Mouse (Mus musculus) urinary bladder, postnatal 4 days (tissue): Measurements from ENCODE around the gene Gmpr2.

ENCODE experiments used
- DNase-seq, 2 experiments: peaks; one replicate each; pipeline ENCODE4 v3.0.0; 2021 to 2022; ENCODE audit warnings: low spot score in 2 of 2

The Gmpr2 gene

DNA sequence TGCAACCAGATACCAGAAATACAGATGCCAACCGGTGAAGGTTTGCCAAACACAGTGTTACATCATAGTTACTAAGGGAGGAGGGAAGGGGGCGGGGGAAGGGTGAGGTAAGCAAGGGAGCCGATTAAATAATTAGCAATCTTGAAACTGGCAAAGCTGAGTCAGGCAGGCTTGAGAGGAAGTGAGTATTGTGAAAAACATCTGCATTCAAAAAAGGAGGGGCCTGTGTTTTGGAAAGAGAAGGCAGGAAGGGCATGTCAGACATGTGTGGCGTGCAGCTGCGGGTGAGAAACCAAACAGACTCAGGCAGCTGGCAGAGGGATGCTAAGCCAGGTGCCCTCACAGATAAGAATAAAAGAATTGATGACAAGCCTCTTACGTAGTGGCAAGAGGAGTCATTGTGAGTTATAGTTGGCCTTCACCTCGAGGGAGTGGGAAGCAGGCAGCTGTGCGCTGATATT is 52.7 kb downstream of the Gmpr2 start:
- DNase-seq = no peak

DNA sequence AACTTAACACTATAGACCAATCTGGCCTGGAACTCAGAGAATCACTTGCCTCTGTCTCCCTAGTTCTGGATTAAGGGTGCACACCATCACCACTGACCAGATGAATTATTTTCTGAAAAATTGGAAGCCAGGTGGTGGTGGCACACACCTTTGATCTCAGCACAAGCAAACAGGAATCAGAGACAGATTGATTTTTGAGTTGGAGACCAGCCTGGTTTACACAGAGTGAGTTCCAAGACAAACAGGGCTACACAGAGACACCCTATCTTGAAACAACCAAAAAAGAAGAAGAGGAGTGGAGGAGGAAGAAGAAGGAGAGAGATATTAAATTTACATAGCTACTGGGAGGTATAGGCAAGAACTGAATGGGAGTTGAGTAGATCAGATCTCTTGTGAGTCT is 54.5 kb downstream of the Gmpr2 start:
- no peak for DNase-seq

GRCm38 (mm10) chr14:55727889-55728685 is 56.3 kb downstream of the Gmpr2 start:
- no peak for DNase-seq
